Comparison of ENCODE assay signal across 8 mouse cellular contexts in the genomic region with DNA sequence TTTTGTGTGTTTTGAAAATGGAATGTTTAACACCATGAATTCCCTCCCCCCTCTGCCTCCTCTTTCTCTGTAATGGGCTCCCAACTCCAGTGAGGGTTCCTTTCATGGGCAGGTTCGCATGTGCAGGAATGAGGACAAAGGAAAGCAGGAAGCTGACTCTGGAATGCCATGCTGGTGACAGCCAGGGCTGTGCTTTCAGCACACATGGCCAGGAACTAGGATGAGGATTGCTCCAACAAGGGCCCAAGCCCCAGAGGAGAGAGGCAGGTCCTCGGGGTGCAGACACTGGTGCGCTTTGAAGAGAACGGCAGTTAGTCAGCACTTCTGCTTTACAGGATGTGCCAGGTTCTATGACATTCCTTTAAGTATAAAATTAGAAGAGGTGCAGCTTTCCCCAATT.
DNase-seq lines count a peak whose midpoint lies in the region; ATAC-seq lines count a peak whose summit lies in the region.
"Had no signal": no experiment of that assay in that cellular context is flagged by ENCODE, and none has a peak within 500 bp of the region (broad histone marks: within the 10 kb centered on the region; RNA-seq: fewer than 3 reads in every experiment).

No protein-coding gene starts in this region.

- 12% methylated on average over 4 of the region's 4 CpGs for WGBS in forebrain, embryonic 13.5 days
- 24% methylated on average over 4 of the region's 4 CpGs for WGBS in limb, embryonic 13.5 days

- peak overlapping the region; percentile 93 for H3K27ac ChIP-seq in forebrain, embryonic 13.5 days
- 0 out of 2 replicates have a peak overlapping the region, but pooled peaks have one; percentile 3 for H3K27ac ChIP-seq in limb, embryonic 13.5 days
- H3K27ac ChIP-seq: macrophage had no signal

- H3K9ac ChIP-seq in forebrain, embryonic 13.5 days = no peak overlapping the region
- H3K9ac ChIP-seq in limb, embryonic 13.5 days = no peak overlapping the region

- peak; percentile 74 for ATAC-seq in forebrain, embryonic 13.5 days
- peak; percentile 70 for ATAC-seq in limb, embryonic 13.5 days (ENCODE audit: low FRiP score, low read depth)

- DNase-seq in right cerebral cortex, adult 2 months (ENCODE audit: low spot score in 2 of 2) = peak; percentile 25 to 36
- DNase-seq in right cerebral cortex, postnatal 36 days (ENCODE audit: low spot score in 2 of 2) = no peak
- DNase-seq in telencephalon, adult 2 months (ENCODE audit: low read depth, low spot score) = peak; percentile 2
- no peak for DNase-seq in cerebellum, postnatal 4 days (ENCODE audit: low spot score in 2 of 2)
- no peak for DNase-seq in spleen, postnatal 4 days (ENCODE audit: low spot score in 2 of 2)

- H3K36me3 ChIP-seq in forebrain, embryonic 13.5 days (ENCODE audit: poor library complexity, severe bottlenecking) = no peaks in the 10 kb centered on the region
- H3K36me3 ChIP-seq in limb, embryonic 13.5 days = peaks cover 15% of the 10 kb centered on the region; the same call in 1 of the 2 replicates

- H3K4me3 ChIP-seq in forebrain, embryonic 13.5 days = no peak overlapping the region
- H3K4me3 ChIP-seq in limb, embryonic 13.5 days = no peak overlapping the region

- peaks cover 39% of the 10 kb centered on the region for H3K4me1 ChIP-seq in forebrain, embryonic 13.5 days
- H3K4me1 ChIP-seq in limb, embryonic 13.5 days = peaks cover 19% of the 10 kb centered on the region

- no peaks in the 10 kb centered on the region for H3K27me3 ChIP-seq in forebrain, embryonic 13.5 days
- no peaks in the 10 kb centered on the region for H3K27me3 ChIP-seq in limb, embryonic 13.5 days

- peak overlapping the region; percentile 11; the same call in 1 of the 2 replicates for H3K4me2 ChIP-seq in forebrain, embryonic 13.5 days
- no peak overlapping the region for H3K4me2 ChIP-seq in limb, embryonic 13.5 days (replicated peaks)

- no peaks in the 10 kb centered on the region for H3K9me3 ChIP-seq in forebrain, embryonic 13.5 days (replicated peaks)
- no peaks in the 10 kb centered on the region for H3K9me3 ChIP-seq in limb, embryonic 13.5 days

Comparison
In these comparisons a context has a peak if more than half of its experiments do, and no peak if none do; other contexts are left out.
1. DNase-seq: peak in right cerebral cortex, adult 2 months (2 of 2) and telencephalon, adult 2 months (single experiment); none in right cerebral cortex, postnatal 36 days (0 of 2), cerebellum, postnatal 4 days (0 of 2) and spleen, postnatal 4 days (0 of 2).